Mouse (Mus musculus): ENCODE data around the gene Zfp526. TPM values are rescaled to one million over a fixed set of nuclear protein-coding genes. Genes with fewer than 3 reads are reported as not detected.

Zfp526 gene
- total RNA-seq, 2 experiments from 2014 or later, result 8.4 to 10.2 TPM

GRCm38 (mm10) chr7:25206094-25206830 is 15.0 kb upstream of the Zfp526 start:
- no peak for DNase-seq (ENCODE audit: low spot score in 2 of 2)

- DNase-seq (ENCODE audit: low spot score in 2 of 2), result no peak
Measured at GRCm38 (mm10) chr7:25209161-25209622, 12.0 kb upstream of the Zfp526 start.

GRCm38 (mm10) chr7:25210482-25210881 is 10.7 kb upstream of the Zfp526 start:
- no peak for DNase-seq (ENCODE audit: low spot score in 2 of 2)

GRCm38 (mm10) chr7:25213099-25213498 is 8.1 kb upstream of the Zfp526 start:
- DNase-seq (ENCODE audit: low spot score in 2 of 2), result no peak

- no peak for DNase-seq (ENCODE audit: low spot score in 2 of 2)
Measured at GRCm38 (mm10) chr7:25214172-25214571, 7.1 kb upstream of the Zfp526 start.

- DNase-seq (ENCODE audit: low spot score in 2 of 2), result peak in 1 of 2 experiments; percentile 20
Measured at GRCm38 (mm10) chr7:25217653-25218395, 3.4 kb upstream of the Zfp526 start.

GRCm38 (mm10) chr7:25218705-25219415 is 2.4 kb upstream of the Zfp526 start:
- peak; percentile 44 to 50 for DNase-seq (ENCODE audit: low spot score in 2 of 2)

- DNase-seq (ENCODE audit: low spot score in 2 of 2), result no peak
Measured at GRCm38 (mm10) chr7:25219416-25219750, 1.8 kb upstream of the Zfp526 start.

GRCm38 (mm10) chr7:25219756-25220456 is 1.3 kb upstream of the Zfp526 start:
- DNase-seq (ENCODE audit: low spot score in 2 of 2), result peak; percentile 91 to 95

GRCm38 (mm10) chr7:25220457-25221101 is 646 bp upstream of the Zfp526 start, which contains the start of gene Dedd2:
Dedd2 (minus strand) TSS chr7:25220615.
- peak in 1 of 2 experiments; percentile 42 for DNase-seq (ENCODE audit: low spot score in 2 of 2)

- no peak for DNase-seq (ENCODE audit: low spot score in 2 of 2)
Measured at GRCm38 (mm10) chr7:25222275-25222967, 1.2 kb downstream of the Zfp526 start.

- DNase-seq (ENCODE audit: low spot score in 2 of 2), result no peak
Measured at GRCm38 (mm10) chr7:25227523-25228300, 6.5 kb downstream of the Zfp526 start.

- no peak for DNase-seq (ENCODE audit: low spot score in 2 of 2)
Measured at GRCm38 (mm10) chr7:25230690-25231285, 9.6 kb downstream of the Zfp526 start.

- peak in 1 of 2 experiments; percentile 17 for DNase-seq (ENCODE audit: low spot score in 2 of 2)
Measured at GRCm38 (mm10) chr7:25232101-25232648, 10.9 kb downstream of the Zfp526 start.

GRCm38 (mm10) chr7:25233061-25233460 is 11.8 kb downstream of the Zfp526 start:
- DNase-seq (ENCODE audit: low spot score in 2 of 2), result peak in 1 of 2 experiments; percentile 15

- peak in 1 of 2 experiments; percentile 20 for DNase-seq (ENCODE audit: low spot score in 2 of 2)
Measured at GRCm38 (mm10) chr7:25235526-25235925, 14.3 kb downstream of the Zfp526 start.

- DNase-seq (ENCODE audit: low spot score in 2 of 2), result peak; percentile 92 to 93
Measured at GRCm38 (mm10) chr7:25237249-25238014, 16.2 kb downstream of the Zfp526 start, which contains the start of gene Gsk3a. Gsk3a (minus strand) TSS chr7:25237851.
